8 mouse cellular contexts compared by ENCODE assay signal in the genomic region with DNA sequence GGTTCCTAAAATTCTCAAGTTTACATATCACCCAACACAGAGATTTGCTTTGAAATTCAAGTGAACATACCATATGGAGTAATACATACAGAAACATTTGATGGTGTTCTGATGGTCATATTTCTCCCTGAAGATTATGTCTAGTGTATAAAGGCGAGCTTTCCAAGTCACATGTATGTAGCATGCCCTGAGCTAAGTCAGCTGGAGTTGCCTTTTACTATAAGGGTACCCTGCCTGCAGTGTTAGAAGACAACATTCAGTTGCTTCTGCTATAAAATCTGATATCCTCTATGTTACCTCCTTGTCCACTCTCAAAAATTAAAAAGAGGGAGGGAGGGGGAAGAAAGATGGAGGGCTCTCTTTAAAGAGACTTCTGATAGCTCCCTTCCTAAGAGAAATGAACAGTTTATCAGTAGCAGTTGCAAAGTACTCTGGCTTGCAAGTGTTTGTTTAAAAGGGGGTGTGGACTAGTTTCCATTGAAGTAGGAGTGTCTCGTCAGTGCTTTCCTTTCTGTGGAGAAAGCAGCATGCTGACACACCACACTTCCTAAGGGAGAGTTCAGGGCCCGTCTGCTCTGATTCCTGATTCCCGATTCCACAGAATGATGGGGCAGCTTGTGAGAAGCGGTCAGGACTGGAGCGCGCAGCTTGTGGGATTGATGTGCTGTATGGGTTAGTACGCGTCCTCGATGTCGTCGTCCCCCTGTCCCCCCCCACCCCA.
A peak's percentile ranks its signal among the peaks of the same experiment; 100 is the strongest.
DNase-seq lines count a peak whose midpoint lies in the region; ATAC-seq lines count a peak whose summit lies in the region.
"Had no signal": no experiment of that assay in that cellular context is flagged by ENCODE, and none has a peak within 500 bp of the region (broad histone marks: within the 10 kb centered on the region; RNA-seq: fewer than 3 reads in every experiment).

No protein-coding gene starts in this region.

- peak; percentile 80 for DNase-seq in midbrain, embryonic 11.5 days (ENCODE audit: low spot score, missing footprints)
- no peak for DNase-seq in MN1 (ENCODE audit: low spot score)
- DNase-seq in urinary bladder, postnatal 14 days (ENCODE audit: low spot score): no peak
- DNase-seq: kidney, postnatal 4 days had no signal

- no peak overlapping the region for H3K9ac ChIP-seq in midbrain, embryonic 11.5 days (ENCODE audit: low read length)
- no peak overlapping the region for H3K9ac ChIP-seq in midbrain, embryonic 16.5 days (ENCODE audit: low read depth, low read length)
- H3K9ac ChIP-seq in forebrain, embryonic 15.5 days (replicated peaks): no peak overlapping the region
- H3K9ac ChIP-seq in liver, embryonic 16.5 days (ENCODE audit: low read depth, low read length): no peak overlapping the region

- H3K4me3 ChIP-seq in midbrain, embryonic 11.5 days (ENCODE audit: low read depth, low read length): no peak overlapping the region
- H3K4me3 ChIP-seq in midbrain, embryonic 16.5 days (ENCODE audit: low read depth, low read length): no peak overlapping the region
- no peak overlapping the region for H3K4me3 ChIP-seq in forebrain, embryonic 15.5 days
- peak overlapping the region; percentile 31 for H3K4me3 ChIP-seq in liver, embryonic 16.5 days (ENCODE audit: low read depth, low read length)

- no peak overlapping the region for H3K4me2 ChIP-seq in midbrain, embryonic 11.5 days
- no peak overlapping the region for H3K4me2 ChIP-seq in midbrain, embryonic 16.5 days (ENCODE audit: low read length)
- no peak overlapping the region for H3K4me2 ChIP-seq in forebrain, embryonic 15.5 days (replicated peaks)
- H3K4me2 ChIP-seq in liver, embryonic 16.5 days (ENCODE audit: low read depth, low read length): peak overlapping the region; percentile 32

- no peak overlapping the region for H3K27ac ChIP-seq in midbrain, embryonic 11.5 days (ENCODE audit: low read depth, low read length)
- H3K27ac ChIP-seq in midbrain, embryonic 16.5 days (ENCODE audit: low read length): no peak overlapping the region
- H3K27ac ChIP-seq in forebrain, embryonic 15.5 days (replicated peaks): no peak overlapping the region
- no peak overlapping the region for H3K27ac ChIP-seq in liver, embryonic 16.5 days (ENCODE audit: low read length)

- peak; percentile 75; the same call in 1 of the 2 replicates for ATAC-seq in midbrain, embryonic 11.5 days (ENCODE audit: low FRiP score)
- ATAC-seq in midbrain, embryonic 16.5 days: no peak; the same call in 1 of the 2 replicates
- peak; percentile 64; the same call in 1 of the 2 replicates for ATAC-seq in forebrain, embryonic 15.5 days (replicated peaks)
- peak; percentile 58; the same call in 1 of the 2 replicates for ATAC-seq in liver, embryonic 16.5 days (ENCODE audit: low read depth)
- ATAC-seq in megakaryocyte, adult 5-6 weeks (ENCODE audit: poor library complexity, severe bottlenecking): no peak

- no peaks in the 10 kb centered on the region for H3K27me3 ChIP-seq in midbrain, embryonic 11.5 days (ENCODE audit: control insufficient read depth, insufficient read depth, low read length)
- H3K27me3 ChIP-seq in midbrain, embryonic 16.5 days (ENCODE audit: control insufficient read depth, insufficient read depth, low read depth, low read length): no peaks in the 10 kb centered on the region
- H3K27me3 ChIP-seq in forebrain, embryonic 15.5 days: no peaks in the 10 kb centered on the region
- H3K27me3 ChIP-seq in liver, embryonic 16.5 days (ENCODE audit: control insufficient read depth, insufficient read depth, low read depth, low read length): no peaks in the 10 kb centered on the region

- 9% methylated on average over 12 of the region's 12 CpGs for WGBS in midbrain, embryonic 11.5 days
- 19% methylated on average over 10 of the region's 12 CpGs for WGBS in midbrain, embryonic 16.5 days
- 18% methylated on average over 12 of the region's 12 CpGs for WGBS in forebrain, embryonic 15.5 days
- WGBS in liver, embryonic 16.5 days (ENCODE audit: insufficient replicate concordance): 13% methylated on average over 10 of the region's 12 CpGs

- H3K36me3 ChIP-seq in midbrain, embryonic 11.5 days (ENCODE audit: control insufficient read depth, insufficient read depth, low read length): no peaks in the 10 kb centered on the region
- H3K36me3 ChIP-seq in midbrain, embryonic 16.5 days (ENCODE audit: control insufficient read depth, insufficient read depth, low read length): no peaks in the 10 kb centered on the region
- H3K36me3 ChIP-seq in forebrain, embryonic 15.5 days: no peaks in the 10 kb centered on the region
- H3K36me3 ChIP-seq in liver, embryonic 16.5 days (ENCODE audit: control insufficient read depth, insufficient read depth): no peaks in the 10 kb centered on the region

- H3K9me3 ChIP-seq in midbrain, embryonic 11.5 days (ENCODE audit: control insufficient read depth, low read length): no peaks in the 10 kb centered on the region
- H3K9me3 ChIP-seq in midbrain, embryonic 16.5 days (replicated peaks; ENCODE audit: control insufficient read depth, low read length, poor library complexity, severe bottlenecking): no peaks in the 10 kb centered on the region
- no peaks in the 10 kb centered on the region for H3K9me3 ChIP-seq in forebrain, embryonic 15.5 days
- H3K9me3 ChIP-seq in liver, embryonic 16.5 days (replicated peaks; ENCODE audit: control insufficient read depth, low read length): no peaks in the 10 kb centered on the region

- peaks cover 19% of the 10 kb centered on the region for H3K4me1 ChIP-seq in midbrain, embryonic 11.5 days (ENCODE audit: control insufficient read depth, insufficient read depth, low read length)
- peaks cover 14% of the 10 kb centered on the region for H3K4me1 ChIP-seq in midbrain, embryonic 16.5 days (ENCODE audit: control insufficient read depth, insufficient read depth, low read length)
- 0 out of 2 replicates have a peak, but pooled peaks cover 8% of the 10 kb centered on the region for H3K4me1 ChIP-seq in forebrain, embryonic 15.5 days
- no peaks in the 10 kb centered on the region; the same call in 1 of the 2 replicates for H3K4me1 ChIP-seq in liver, embryonic 16.5 days (ENCODE audit: control insufficient read depth, low read depth, low read length)

Comparison
In these comparisons a context has a peak if more than half of its experiments do, and no peak if none do; other contexts are left out.
1. ATAC-seq: peak in midbrain, embryonic 11.5 days (single experiment), forebrain, embryonic 15.5 days (single experiment) and liver, embryonic 16.5 days (single experiment); none in midbrain, embryonic 16.5 days (single experiment) and megakaryocyte, adult 5-6 weeks (single experiment).